Mouse (Mus musculus): ENCODE data around the gene Dnm3.

Dnm3 gene

GRCm38 (mm10) chr1:162163687-162164484 lies 313.9 kb downstream of the Dnm3 start:
- DNase-seq (ENCODE audit: low spot score in 2 of 2), result no peak

DNA sequence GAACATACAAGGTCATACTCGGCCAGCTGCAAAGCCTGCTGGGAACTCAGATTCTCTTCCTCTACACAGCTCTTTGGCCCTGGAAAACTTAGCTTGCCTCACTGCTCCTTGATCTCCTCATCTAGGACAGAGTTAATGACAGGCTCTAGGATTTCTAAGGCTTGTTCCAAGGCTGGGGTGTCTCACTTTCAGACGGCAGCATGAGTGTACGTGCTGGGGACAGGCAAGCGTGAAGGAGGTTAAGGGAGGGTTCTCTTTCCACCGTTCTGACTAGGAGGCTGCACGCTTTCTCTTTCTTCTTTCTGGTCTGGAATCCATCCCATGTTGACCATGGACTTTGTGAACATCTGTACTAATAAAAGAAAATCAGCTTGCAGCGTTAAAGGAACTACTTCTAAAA lies 315.2 kb downstream of the Dnm3 start:
- DNase-seq (ENCODE audit: low spot score in 2 of 2), result no peak

GRCm38 (mm10) chr1:162162249-162162648 lies 315.6 kb downstream of the Dnm3 start:
- DNase-seq (ENCODE audit: low spot score in 2 of 2), result no peak

GRCm38 (mm10) chr1:162160718-162161117 lies 317.1 kb downstream of the Dnm3 start:
- no peak for DNase-seq (ENCODE audit: low spot score in 2 of 2)

DNA sequence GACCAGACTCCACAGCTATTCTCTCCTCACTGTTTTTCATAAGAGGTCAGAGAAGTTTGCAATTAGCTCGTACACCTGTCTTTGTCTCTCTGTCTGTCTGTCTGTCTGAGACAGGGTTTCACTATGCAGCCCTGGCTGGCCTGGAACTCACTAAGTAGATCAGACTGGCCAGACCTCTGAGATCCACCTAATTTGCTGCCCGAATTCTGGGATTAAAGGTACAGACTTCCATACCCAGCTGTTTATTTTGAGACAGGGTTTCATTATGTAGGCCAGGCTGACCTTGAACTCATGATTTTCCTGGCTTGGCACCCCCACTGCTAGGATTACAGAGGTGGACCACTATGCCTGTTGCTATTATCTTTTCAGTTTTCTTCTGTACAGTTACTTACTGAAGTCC lies 319.3 kb downstream of the Dnm3 start:
- no peak for DNase-seq (ENCODE audit: low spot score in 2 of 2)

DNA sequence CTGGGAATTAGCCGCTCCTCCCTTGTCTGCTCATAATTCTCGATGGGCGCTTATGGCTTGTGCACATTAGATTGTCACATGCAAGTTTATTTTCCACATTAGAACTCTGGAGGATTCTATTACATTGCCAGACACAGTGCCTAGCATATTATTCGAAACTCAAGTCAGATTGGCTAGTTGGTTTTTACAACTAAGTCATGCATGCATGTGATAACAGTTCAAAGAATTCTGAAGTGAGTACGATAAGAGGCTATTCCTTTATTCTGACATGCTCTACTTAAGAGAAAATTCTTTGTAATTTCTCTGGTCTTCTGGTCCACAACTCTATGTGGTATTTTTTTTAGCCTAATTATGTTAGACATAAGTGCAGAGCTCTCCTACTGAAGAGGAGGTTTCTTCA lies 320.2 kb downstream of the Dnm3 start:
- no peak for DNase-seq (ENCODE audit: low spot score in 2 of 2)

DNA sequence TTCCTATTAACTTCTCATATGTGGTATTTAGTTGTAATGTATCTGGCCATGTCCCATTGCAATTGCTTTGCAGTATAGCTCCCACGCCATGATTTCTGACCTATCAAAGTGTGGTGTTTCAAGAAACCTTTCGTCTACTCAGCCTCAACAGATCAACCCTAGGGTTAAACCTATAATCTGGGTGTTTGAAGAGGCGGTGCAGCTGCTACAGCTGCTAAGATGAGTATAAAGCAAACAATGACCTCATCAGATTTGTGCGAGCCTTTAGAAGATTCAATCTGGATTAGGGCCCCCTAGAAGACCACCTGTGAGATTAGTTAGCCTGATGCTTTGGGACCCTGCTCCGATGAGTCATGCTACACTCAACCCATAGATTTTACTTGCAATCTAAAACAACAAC lies 321.0 kb downstream of the Dnm3 start:
- no peak for DNase-seq (ENCODE audit: low spot score in 2 of 2)

DNA sequence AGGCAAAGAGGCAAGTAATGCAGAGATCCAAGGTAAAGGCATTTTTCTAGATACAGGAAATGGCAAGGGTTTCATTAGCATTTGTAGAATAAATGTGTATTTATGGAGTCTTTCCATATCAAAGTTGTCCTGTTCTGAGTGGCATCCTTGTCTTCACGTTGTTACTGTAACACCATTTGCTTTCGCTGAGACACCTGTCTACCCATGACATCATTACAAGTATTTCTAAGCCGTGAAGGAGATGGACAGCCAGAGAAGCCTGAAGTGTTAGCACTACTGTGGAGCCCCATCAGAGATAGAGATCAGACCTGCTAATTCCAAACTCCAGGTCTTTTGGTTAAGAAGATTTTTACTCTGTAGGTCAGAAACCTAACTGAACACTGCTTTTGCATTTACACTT lies 322.3 kb downstream of the Dnm3 start:
- DNase-seq (ENCODE audit: low spot score in 2 of 2), result no peak

- no peak for DNase-seq (ENCODE audit: low spot score in 2 of 2)
Measured at GRCm38 (mm10) chr1:162153118-162153517, 324.7 kb downstream of the Dnm3 start.

DNA sequence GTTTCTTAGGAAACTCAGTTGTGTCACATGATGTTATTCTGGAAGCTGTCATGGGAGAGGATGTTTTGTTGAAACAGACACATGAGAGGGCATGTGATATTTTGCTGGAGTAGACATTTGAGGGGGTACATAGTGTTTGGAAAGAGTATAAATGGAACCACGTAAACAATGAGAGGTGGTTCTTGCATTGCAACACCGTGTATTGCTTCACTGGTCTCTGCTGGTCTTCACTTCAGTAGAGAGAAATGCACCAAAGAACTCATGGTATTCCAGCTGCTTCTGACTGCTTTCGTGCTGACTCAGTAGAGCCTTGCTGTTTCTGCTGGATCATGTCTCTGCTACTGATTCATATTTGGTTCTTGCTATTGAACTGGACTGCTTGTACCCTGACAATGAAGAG lies 328.1 kb downstream of the Dnm3 start:
- no peak for DNase-seq (ENCODE audit: low spot score in 2 of 2)

DNA sequence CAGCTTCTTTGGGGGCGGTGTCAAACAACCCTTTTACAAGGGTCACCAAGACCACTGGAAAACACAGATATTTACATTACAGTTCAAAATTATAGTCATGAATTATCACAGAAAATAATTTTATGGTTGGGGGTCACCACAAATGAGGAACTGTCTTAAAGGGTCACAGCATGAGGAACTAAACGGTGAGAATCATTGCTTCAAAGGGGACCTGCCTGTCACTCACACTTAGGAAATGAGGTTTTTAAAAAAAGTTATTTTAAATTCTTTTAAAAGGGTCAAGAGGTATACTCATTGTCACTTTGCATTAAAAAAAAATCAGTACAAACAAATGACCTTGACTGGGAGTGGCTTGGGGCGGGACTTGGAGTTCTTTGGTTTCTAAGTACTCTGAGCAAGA lies 330.3 kb downstream of the Dnm3 start:
- DNase-seq (ENCODE audit: low spot score in 2 of 2), result no peak

- DNase-seq (ENCODE audit: low spot score in 2 of 2), result no peak
Measured at GRCm38 (mm10) chr1:162145748-162146147, 332.1 kb downstream of the Dnm3 start.

DNA sequence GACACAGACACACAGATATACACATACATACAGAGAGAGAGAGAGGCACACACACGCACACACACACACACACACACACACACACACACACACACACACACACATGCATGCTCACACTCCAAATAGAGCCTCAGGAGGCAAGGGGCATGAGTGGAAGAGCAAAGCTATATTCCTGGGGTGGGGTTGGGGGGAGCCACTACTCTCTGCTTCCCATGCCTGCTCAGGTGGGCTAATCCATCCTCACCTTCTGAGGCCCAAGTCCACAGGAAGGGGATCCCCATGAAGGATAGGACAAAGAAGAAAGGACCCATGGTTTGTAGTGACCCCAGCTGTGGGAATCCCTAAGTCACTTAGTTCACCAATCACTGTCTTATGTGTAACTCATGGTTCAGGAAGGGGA lies 332.8 kb downstream of the Dnm3 start:
- DNase-seq (ENCODE audit: low spot score in 2 of 2), result no peak

GRCm38 (mm10) chr1:162143974-162144912 lies 333.6 kb downstream of the Dnm3 start:
- no peak for DNase-seq (ENCODE audit: low spot score in 2 of 2)

DNA sequence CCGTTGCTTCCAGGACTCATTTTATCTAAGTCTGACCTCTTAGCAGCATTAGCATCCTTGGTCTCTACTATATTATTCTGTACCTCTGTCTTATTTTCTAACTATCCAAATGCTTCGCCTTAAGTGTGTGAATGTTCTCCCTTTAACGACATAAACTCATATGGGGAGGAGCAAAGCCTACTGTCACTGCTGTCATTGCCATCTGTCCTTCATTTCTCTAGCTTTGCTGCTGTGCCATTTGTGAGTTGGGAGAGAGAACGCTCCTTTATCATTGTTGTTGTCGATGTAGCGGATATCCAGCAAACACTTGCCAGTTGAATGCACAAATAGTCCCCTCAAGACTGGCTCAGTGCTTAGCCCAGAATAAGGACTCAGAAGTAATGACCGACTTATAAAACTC lies 335.5 kb downstream of the Dnm3 start:
- DNase-seq (ENCODE audit: low spot score in 2 of 2), result no peak

DNA sequence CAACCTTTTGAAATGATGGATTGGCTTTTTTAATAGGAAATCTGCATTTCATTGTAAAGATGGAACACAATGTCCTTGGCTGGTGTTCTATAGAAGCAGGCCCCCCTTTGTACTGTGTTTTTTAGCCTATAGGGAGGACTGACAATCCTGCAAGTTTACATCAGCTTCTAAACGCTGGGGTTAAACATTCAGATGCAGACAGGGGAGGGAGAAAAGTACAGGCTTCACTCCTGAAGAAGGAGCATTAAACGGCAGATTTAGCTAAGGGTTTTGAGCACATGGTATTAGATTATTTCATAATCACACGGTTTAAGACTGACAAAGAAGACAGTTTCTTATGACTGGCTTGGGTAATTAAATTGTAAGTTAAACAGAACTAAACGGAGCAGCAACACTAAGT lies 341.5 kb downstream of the Dnm3 start:
- DNase-seq (ENCODE audit: low spot score in 2 of 2), result no peak

DNA sequence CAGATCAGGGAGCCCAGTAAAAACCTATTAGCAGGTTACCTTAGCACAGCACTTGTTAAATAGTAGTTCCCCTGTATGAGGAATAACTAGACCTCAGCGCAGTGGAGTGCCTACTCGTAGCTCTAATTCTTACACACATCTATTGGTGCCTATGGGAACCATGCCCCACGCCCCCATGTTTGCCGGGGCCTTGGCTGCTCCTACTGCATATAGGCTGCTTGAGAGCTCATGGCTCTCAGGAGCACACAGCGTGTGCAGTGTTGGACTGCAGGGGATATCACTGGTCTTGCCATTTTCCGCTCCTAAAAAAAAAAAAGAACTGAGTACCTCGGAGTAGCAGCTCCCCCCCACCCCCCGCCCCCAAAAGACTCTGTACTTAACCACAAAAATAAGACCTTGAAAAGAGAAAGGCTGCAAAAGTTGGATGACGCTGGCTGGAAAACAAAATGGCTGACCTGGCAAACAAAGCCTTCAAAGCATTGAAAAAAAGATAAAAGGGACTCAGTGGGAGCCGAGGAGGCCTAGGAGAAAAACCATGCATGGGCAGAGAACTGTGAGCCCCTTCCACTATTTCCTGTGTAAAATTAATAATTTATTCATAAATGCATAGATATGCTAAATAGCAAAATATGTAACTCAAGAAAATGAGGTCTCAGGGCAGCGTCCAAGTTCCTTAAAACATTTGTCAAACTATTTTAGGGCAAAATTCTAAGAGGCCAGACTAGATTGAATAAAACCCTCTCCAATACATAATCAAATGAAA lies 342.2 kb downstream of the Dnm3 start:
- DNase-seq (ENCODE audit: low spot score in 2 of 2), result no peak

DNA sequence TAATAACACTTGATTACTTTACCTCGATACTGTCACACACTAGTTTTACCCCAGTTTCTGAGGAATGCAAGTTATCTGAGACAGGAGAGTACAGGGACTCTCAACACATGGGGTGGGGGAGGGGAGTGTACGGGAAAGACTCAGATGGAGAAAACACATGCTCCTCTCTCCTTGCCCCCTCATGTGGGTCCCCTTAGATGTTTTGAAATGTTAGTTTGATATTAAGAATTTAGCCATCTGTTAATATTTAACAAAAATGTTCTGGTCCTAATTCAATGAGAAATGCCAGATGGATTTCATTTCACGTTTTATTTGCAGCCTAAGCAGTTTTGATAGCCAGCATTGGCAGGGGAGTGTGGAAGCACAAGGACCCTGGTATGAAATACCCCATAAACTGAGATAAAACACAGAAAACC lies 343.2 kb downstream of the Dnm3 start:
- no peak for DNase-seq (ENCODE audit: low spot score in 2 of 2)

- DNase-seq (ENCODE audit: low spot score in 2 of 2), result no peak
Measured at GRCm38 (mm10) chr1:162132908-162133641, 344.8 kb downstream of the Dnm3 start.

DNA sequence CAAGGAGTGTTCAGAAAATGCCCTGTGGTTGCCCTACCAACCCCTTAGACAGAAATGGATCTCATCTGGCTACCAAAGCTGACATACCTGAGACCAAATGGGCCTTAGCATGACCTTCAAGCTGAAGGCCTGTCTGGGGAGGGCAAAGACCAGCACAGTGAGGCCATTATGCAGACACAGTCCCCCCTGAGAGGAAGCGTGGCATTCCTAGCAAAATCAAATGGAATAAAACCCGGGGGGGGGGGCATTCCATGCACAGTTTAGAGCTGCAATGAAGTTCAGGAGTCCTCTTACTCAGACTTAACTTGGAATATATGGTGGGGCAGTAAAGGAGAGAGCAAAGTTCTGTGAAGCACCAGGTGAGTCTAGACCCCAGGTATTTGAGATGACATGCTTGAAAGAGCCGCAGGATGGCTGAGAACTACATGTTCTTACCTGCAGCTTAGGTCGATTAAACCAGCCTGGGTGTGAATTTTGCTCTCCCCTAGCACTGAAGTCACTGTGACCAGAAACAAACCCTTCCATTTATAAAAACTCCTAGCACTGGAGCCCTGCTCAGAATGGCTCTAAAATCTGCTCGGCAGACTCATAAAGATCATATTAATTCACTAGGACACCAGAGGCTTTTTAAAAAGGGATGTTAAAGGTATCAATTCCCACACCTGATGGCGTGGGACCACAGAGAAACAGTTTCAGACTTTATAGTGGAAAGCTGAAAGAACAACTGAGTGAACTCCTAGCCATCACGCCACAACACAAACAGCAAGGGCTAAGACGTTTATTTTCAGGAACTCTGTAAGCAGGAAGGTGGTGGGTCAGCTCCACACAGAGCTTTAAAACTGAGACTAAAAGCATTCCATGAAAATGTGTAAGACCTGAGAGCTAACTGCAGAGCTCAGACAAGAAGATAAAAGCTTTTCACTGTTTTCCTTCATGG lies 350.7 kb downstream of the Dnm3 start:
- DNase-seq (ENCODE audit: low spot score in 2 of 2), result no peak
